Mouse (Mus musculus) kidney, postnatal 25 days (tissue): ENCODE data around the gene Pde1a.

Experiments
- DNase-seq, 2 experiments: peaks; one replicate each; pipeline ENCODE4 v3.0.0; 2021; ENCODE audit warnings: mixed read lengths in 2 of 2

Pde1a gene

GRCm38 (mm10) chr2:80128861-80129698 lies at the start of gene Pde1a:
Gene Pde1a, minus strand, starts transcription at chr2:80129458.
- no peak for DNase-seq

GRCm38 (mm10) chr2:80178608-80179280 lies 49.5 kb upstream of the Pde1a start:
- DNase-seq: no peak

GRCm38 (mm10) chr2:80178154-80178553 lies 48.9 kb upstream of the Pde1a start:
- DNase-seq: no peak

GRCm38 (mm10) chr2:80168103-80168502 lies 38.8 kb upstream of the Pde1a start:
- DNase-seq: no peak

- DNase-seq: no peak
These were observed 29.5 kb upstream of the Pde1a start for GRCm38 (mm10) chr2:80158784-80159183.

GRCm38 (mm10) chr2:80158196-80158595 lies 28.9 kb upstream of the Pde1a start:
- DNase-seq: no peak

GRCm38 (mm10) chr2:80150019-80150418 lies 20.8 kb upstream of the Pde1a start:
- DNase-seq: no peak

- no peak for DNase-seq
These were observed 20.1 kb upstream of the Pde1a start for GRCm38 (mm10) chr2:80149332-80149731.

- no peak for DNase-seq
These were observed 5.8 kb upstream of the Pde1a start for GRCm38 (mm10) chr2:80135076-80135475.

- no peak for DNase-seq
These were observed 3.4 kb upstream of the Pde1a start for GRCm38 (mm10) chr2:80132677-80133076.

- DNase-seq: no peak
These were observed 2.6 kb downstream of the Pde1a start for GRCm38 (mm10) chr2:80126663-80127062.

GRCm38 (mm10) chr2:80086891-80087290 lies 42.4 kb downstream of the Pde1a start:
- peak in 1 of 2 experiments; percentile 7 for DNase-seq

GRCm38 (mm10) chr2:80080090-80080821 lies 49.0 kb downstream of the Pde1a start:
- DNase-seq: no peak

- no peak for DNase-seq
These were observed 49.6 kb downstream of the Pde1a start for GRCm38 (mm10) chr2:80079618-80080017.

GRCm38 (mm10) chr2:80076323-80076722 lies 52.9 kb downstream of the Pde1a start:
- DNase-seq: no peak

GRCm38 (mm10) chr2:80074531-80074930 lies 54.7 kb downstream of the Pde1a start:
- DNase-seq: peak in 1 of 2 experiments; percentile 4

GRCm38 (mm10) chr2:80074046-80074445 lies 55.2 kb downstream of the Pde1a start:
- DNase-seq: no peak

- DNase-seq: no peak
These were observed 55.8 kb downstream of the Pde1a start for GRCm38 (mm10) chr2:80073426-80073825.

- DNase-seq: no peak
These were observed 59.5 kb downstream of the Pde1a start for GRCm38 (mm10) chr2:80069745-80070144.

- no peak for DNase-seq
These were observed 62.8 kb downstream of the Pde1a start for GRCm38 (mm10) chr2:80066449-80066848.

GRCm38 (mm10) chr2:80056062-80056461 lies 73.2 kb downstream of the Pde1a start:
- no peak for DNase-seq

GRCm38 (mm10) chr2:80054042-80054441 lies 75.2 kb downstream of the Pde1a start:
- DNase-seq: no peak

- DNase-seq: no peak
These were observed 82.3 kb downstream of the Pde1a start for GRCm38 (mm10) chr2:80046751-80047513.
